Mouse (Mus musculus) kidney, adult 10 weeks (tissue): ENCODE data around the gene Ddx25. TPM values are rescaled to one million over a fixed set of nuclear protein-coding genes. Genes with fewer than 3 reads are reported as not detected.

Experiments
- polyA plus RNA-seq: library from polyadenylated mRNA; stranded (reverse); fragments of 350-450 nt; fragmentation: Illumina TruSeq; extraction: RNeasy Lipid Tissue Mini Kit (QIAGEN cat#74804); gene quantifications from one replicate; pipeline ENCODE4 v1.2.3, GENCODE M21; 2014; ENCODE audit warnings: low read depth, low replicate concordance

Gene Ddx25
- not detected for polyA plus RNA-seq

DNA sequence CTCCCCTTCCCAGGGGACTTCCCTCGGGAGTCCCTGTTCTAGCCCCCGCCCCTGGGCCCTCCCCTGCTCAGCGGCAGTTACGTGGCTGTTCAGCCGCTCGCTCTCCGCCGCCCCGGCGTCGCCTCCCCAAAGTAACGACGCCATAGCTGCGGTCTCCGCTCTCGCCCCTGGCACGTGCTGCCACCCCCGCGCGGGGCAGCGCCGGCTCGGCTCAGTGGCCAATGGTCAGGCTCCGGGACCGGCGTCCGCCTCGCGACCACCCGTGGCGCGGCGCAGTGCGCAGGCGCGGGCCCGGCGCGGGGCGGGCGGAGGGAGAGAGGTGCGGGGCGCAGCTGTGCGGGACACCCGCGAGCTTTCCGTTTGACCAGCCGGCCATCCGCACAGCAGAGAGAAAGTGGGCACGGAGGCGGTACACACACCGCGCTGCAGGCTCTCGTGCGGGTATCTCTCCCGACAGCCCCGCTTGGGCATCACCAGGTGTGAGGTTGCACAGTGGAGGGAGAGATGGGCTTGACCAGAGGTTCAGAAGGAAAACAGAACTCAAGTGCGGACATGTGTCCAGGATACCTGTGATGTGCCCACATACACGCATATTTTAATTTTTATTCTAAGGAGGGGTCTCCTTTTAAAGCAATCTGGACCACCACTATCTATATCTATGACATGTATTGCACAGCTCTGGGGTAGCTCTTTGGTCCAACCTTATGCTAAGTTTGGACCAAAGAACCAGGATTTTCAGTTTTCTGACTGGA lies at the start of gene Ddx25, which contains the start of gene Pus3:
TSS of gene Ddx25 (minus strand) at position 272 of the 752 bp plus-strand sequence.
TSS of gene Pus3 (plus strand) at position 339 of the 752 bp plus-strand sequence.

DNA sequence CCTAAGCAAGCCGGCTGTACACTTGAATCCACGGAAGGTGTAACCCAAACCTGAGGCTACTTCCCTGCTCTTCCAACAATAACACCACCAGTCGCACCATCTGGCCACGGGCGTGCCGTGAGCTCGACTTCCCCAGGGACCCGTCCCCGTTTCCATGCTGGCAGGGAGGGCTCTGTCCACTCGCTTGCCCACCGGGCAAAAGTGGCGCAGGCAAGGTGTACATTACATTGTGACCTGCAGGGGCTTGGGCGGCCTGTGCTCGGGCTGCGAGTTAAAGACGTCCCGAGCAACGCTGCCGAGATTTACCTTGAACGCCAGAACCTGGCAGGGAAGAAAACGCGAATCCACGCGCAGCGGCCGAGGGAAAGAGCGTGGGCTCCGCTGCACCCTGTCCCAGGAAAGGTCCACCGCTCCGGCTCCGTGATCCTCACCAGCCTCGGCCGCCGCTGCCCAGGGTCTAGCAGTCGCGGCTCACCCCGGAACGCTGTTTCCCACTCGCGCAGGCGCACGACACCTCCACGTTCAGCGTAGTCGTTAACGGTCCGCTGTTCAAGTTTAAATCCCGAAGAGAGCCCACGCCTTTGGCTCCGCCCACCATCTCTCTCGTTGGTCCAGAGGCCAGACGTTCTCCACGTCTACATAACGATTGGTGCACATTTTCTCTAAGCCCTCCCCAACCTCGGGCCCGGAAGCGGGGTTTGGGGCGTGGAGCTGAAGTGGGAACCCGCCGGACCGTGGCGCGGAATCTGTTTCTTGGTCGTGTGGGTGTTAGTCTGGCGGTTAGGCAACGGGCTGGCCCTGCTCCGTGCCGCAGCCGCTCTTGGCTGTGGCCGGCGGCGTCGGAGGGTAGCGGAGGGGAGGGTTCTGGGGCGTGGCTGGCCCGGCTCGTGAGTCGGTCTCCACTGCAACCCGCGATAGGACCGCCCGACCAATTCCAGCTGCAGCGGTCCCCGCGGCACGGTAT lies 11.5 kb upstream of the Ddx25 start, which contains the start of the genes Pate2 and Hyls1:
TSS of gene Pate2 (plus strand) at position 714 of the 964 bp plus-strand sequence.
TSS of gene Hyls1 (minus strand) at position 828 of the 964 bp plus-strand sequence.

DNA sequence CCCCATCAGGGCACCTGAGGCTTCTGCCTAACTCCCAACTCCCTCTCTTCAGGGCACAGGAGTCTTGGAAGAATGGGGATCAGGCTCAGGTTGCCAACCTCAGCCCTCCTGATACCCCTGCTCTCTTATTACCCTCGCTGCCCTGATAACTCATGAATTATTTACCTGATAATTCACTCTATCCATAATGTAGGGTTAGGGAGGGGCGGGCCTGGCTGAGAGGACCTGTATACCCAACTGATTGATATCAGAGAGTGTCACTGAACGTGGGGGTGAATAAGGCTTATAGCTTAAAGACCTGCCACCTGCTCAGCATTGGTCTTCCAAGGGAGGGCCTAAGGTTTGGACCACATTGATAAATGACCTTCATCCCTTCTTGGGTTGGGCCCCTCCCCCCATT lies 40.2 kb downstream of the Ddx25 start, which contains the start of gene Gm1113:
TSS of gene Gm1113 (minus strand) at position 101 of the 400 bp plus-strand sequence.

Other genes starting within 250 kb of the Ddx25 start
- gene Cdon, start 137.4 kb downstream of the Ddx25 start, polyA plus RNA-seq, result 5.1 TPM
- gene Gm1113, start 40.3 kb downstream of the Ddx25 start, polyA plus RNA-seq, result not detected
- 30.7 TPM for gene Pus3, start 67 bp upstream of the Ddx25 start, polyA plus RNA-seq
- gene Pate2, start 11.8 kb upstream of the Ddx25 start, polyA plus RNA-seq, result not detected
- 3.8 TPM for gene Hyls1, start 11.9 kb upstream of the Ddx25 start, polyA plus RNA-seq
- gene Pate4, start 53.4 kb upstream of the Ddx25 start, polyA plus RNA-seq, result not detected
- not detected for gene Pate3, start 89.7 kb upstream of the Ddx25 start, polyA plus RNA-seq
- not detected for gene Pate1, start 128.9 kb upstream of the Ddx25 start, polyA plus RNA-seq
- not detected for gene Gm17677, start 182.5 kb upstream of the Ddx25 start, polyA plus RNA-seq
- not detected for gene Gm17727, start 219.6 kb upstream of the Ddx25 start, polyA plus RNA-seq
- not detected for gene Gm27235, start 231.6 kb upstream of the Ddx25 start, polyA plus RNA-seq
- gene D730048I06Rik, start 231.6 kb upstream of the Ddx25 start, polyA plus RNA-seq, result not detected